Mouse (Mus musculus): ENCODE data around the gene Kcnh1. TPM values are rescaled to one million over a fixed set of nuclear protein-coding genes. Genes with fewer than 3 reads are reported as not detected.

Gene Kcnh1
- polyA plus RNA-seq, 1 experiment from 2014 or later: 0.38 TPM

DNA sequence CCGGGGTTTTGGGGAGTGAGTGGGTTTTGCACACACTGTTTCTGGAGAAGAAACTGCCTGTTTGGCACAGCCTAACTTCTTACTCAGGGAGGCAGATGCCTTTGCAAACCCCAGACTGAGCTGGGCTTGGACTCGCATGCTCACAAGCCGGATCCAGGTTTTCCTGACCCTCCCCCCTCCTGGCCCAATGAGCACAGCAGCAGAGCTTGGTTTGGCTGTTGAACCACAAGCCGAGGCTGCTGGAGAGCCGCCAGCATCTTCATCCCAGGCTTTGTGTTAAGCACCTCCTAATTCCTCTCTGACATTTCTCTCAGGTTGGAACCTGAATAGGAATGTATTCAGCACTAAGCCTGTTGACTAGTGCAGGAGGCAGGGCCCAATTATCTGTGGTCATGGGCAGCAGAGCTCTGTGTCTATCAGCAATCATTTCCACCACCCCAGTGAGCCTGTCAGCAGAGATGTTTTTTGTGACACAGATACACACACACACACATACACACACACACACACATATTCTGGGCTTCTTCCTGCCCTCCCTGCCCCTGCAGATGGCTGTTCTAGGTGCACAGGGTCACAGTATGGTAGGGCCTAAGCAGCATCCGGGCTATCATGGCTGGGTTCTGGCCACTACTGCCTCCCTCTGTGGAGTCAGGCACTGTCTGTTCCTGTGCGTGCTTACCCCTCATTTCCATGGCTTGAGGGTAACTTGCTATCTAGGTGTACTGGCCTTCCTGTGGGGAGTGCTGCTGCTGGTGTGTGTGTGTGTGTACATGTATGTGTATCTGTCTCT is 254.3 kb downstream of the Kcnh1 start:
- Histone ChIP-seq H3K4me2 (ENCODE audit: low read depth, low read length) (no peak overlapping the region), H3K27me3 (ENCODE audit: control insufficient read depth, insufficient read depth, low read length) (no peaks in the 10 kb centered on the region), H3K9ac (replicated peaks; ENCODE audit: low read length) (no peak overlapping the region), H3K4me3 (ENCODE audit: low read depth, low read length) (no peak overlapping the region), H3K9me3 (replicated peaks; ENCODE audit: control insufficient read depth, low read length) (no peaks in the 10 kb centered on the region), H3K27ac (replicated peaks; ENCODE audit: low read depth, low read length) (no peak overlapping the region), H3K4me1 (ENCODE audit: control insufficient read depth, insufficient read depth, low read length) (no peaks in the 10 kb centered on the region), H3K36me3 (replicated peaks; ENCODE audit: control insufficient read depth, insufficient read depth, low read depth, low read length) (no peaks in the 10 kb centered on the region)
- ATAC-seq (replicated peaks; ENCODE audit: insufficient number of reproducible peaks, low FRiP score, low TSS enrichment, low read depth): peak; percentile 60
- DNase-seq (ENCODE audit: low spot score): peak; percentile 54
- 54% methylated on average over 7 of the region's 7 CpGs for WGBS

DNA sequence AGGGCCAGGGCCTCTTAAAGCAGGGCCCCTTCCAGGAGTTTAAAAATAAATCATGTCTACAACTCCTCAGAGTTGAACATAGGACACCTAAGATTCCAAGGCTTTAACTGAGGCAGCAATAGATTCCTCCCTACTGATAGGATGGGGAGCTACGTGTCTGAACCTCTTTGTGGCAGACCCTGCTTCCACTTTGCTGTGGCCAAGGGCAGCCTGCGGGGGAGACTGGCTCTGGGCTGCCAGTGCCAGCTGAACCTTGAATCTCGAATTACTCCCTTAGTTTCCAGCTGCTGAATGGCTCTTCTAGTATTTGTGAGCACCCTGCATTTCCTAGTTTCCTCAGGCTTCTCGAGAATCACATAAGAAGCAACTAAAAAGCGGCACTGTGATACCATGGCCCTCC is 255.6 kb downstream of the Kcnh1 start:
- no peaks in the 10 kb centered on the region for H3K4me1 ChIP-seq (ENCODE audit: control insufficient read depth, insufficient read depth, low read length)
- no peak overlapping the region for H3K4me2 ChIP-seq (ENCODE audit: low read depth, low read length)
- no peak overlapping the region for H3K9ac ChIP-seq (replicated peaks; ENCODE audit: low read length)
- H3K27me3 ChIP-seq (ENCODE audit: control insufficient read depth, insufficient read depth, low read length): no peaks in the 10 kb centered on the region
- DNase-seq (ENCODE audit: low spot score) (no peak), ATAC-seq (replicated peaks; ENCODE audit: insufficient number of reproducible peaks, low FRiP score, low TSS enrichment, low read depth) (no peak)
- WGBS: 66% methylated on average over 5 of the region's 5 CpGs
- H3K9me3 ChIP-seq (replicated peaks; ENCODE audit: control insufficient read depth, low read length): no peaks in the 10 kb centered on the region
- H3K4me3 ChIP-seq (ENCODE audit: low read depth, low read length): no peak overlapping the region
- no peak overlapping the region for H3K27ac ChIP-seq (replicated peaks; ENCODE audit: low read depth, low read length)
- H3K36me3 ChIP-seq (replicated peaks; ENCODE audit: control insufficient read depth, insufficient read depth, low read depth, low read length): no peaks in the 10 kb centered on the region

DNA sequence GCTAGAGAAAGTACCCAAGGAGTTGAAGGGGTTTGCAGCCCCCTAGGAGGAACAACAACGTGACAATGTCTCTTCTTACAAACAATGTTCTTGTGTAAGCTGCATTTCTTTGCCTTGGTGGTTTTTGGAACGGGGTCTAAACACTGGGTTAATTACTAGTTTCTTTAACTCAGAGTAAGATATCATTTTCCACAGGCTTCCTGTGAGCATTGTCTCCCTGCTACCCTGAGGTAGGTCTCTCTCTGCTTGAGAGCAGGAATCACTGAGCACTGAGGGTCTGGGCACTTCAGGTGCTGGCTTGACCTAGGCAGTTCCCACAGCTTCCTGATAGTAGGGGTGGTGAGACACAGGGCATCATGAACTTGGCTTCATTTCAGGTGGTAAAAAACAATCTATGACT is 257.1 kb downstream of the Kcnh1 start:
- Histone ChIP-seq H3K4me3 (ENCODE audit: low read depth, low read length) (no peak overlapping the region), H3K4me1 (ENCODE audit: control insufficient read depth, insufficient read depth, low read length) (no peaks in the 10 kb centered on the region), H3K9ac (replicated peaks; ENCODE audit: low read length) (no peak overlapping the region), H3K9me3 (replicated peaks; ENCODE audit: control insufficient read depth, low read length) (no peaks in the 10 kb centered on the region), H3K36me3 (replicated peaks; ENCODE audit: control insufficient read depth, insufficient read depth, low read depth, low read length) (no peaks in the 10 kb centered on the region), H3K27me3 (ENCODE audit: control insufficient read depth, insufficient read depth, low read length) (no peaks in the 10 kb centered on the region), H3K4me2 (ENCODE audit: low read depth, low read length) (no peak overlapping the region), H3K27ac (replicated peaks; ENCODE audit: low read depth, low read length) (no peak overlapping the region)
- ATAC-seq (replicated peaks; ENCODE audit: insufficient number of reproducible peaks, low FRiP score, low TSS enrichment, low read depth): no peak
- DNase-seq (ENCODE audit: low spot score): no peak
- WGBS: 47% methylated on average over 2 of the region's 2 CpGs

DNA sequence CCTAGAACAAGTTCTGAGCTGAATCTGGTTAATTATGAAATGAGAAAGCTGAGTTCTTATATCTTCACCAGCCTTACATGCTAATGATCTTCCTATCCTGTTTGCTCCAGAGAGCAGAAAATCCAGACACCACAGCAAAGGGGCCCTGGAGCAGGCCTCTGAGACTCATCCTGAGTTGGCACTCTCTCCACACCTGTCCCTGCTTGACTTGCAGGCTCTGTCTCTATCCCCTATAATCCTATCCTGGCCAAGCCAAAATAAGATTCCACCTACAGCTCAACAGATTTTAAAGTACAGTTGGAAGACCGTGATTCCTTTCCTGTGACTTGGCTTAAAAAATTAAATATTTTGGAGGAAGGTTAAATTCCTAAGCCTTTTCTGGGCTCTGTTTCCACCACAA is 257.9 kb downstream of the Kcnh1 start:
- H3K4me2 ChIP-seq (ENCODE audit: low read depth, low read length): no peak overlapping the region
- ATAC-seq (replicated peaks; ENCODE audit: insufficient number of reproducible peaks, low FRiP score, low TSS enrichment, low read depth): no peak
- H3K9me3 ChIP-seq (replicated peaks; ENCODE audit: control insufficient read depth, low read length): no peaks in the 10 kb centered on the region
- H3K27ac ChIP-seq (replicated peaks; ENCODE audit: low read depth, low read length): no peak overlapping the region
- 95% methylated on average over 1 of the region's 1 CpGs for WGBS
- H3K4me1 ChIP-seq (ENCODE audit: control insufficient read depth, insufficient read depth, low read length): no peaks in the 10 kb centered on the region
- DNase-seq (ENCODE audit: low spot score): no peak
- no peaks in the 10 kb centered on the region for H3K27me3 ChIP-seq (ENCODE audit: control insufficient read depth, insufficient read depth, low read length)
- H3K4me3 ChIP-seq (ENCODE audit: low read depth, low read length): no peak overlapping the region
- no peak overlapping the region for H3K9ac ChIP-seq (replicated peaks; ENCODE audit: low read length)
- H3K36me3 ChIP-seq (replicated peaks; ENCODE audit: control insufficient read depth, insufficient read depth, low read depth, low read length): no peaks in the 10 kb centered on the region

DNA sequence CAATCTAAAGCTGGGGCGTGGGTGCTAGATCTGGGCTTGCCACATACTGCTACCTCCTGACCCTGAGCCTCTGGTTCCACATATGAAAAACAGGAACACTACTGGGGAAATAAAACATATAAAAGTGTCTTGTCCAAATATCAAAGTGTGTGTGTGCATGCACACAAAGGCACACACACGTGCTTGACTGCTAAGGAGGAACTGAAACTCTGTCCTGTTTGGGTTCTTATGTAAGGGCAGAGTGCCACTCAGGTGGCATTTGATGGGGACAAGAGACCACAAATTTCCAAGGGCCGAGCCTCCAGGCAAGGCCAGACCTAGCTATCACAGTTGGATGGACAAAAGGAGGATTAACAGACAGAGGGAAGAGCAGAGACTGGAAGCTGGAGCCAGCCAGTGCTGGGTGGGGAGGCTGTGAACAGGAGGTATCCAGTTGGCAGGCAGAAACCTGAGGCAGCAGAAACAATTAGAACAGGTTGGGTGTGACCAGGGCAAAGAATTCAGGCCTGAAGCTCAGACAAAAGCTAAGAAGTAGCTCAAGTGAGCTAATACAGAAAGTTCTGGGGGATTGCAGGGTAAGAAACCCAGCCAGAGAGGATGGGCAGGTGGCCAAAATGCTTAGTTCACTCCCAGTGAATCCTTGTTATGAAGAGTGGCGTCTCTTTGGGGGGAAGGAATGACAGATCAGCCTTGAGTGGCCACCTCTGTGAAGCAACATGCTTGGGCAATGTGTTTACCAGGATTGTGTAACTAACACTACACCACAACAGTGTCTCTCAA is 259.2 kb downstream of the Kcnh1 start:
- DNase-seq (ENCODE audit: low spot score) (no peak), ATAC-seq (replicated peaks; ENCODE audit: insufficient number of reproducible peaks, low FRiP score, low TSS enrichment, low read depth) (no peak)
- no peak overlapping the region for H3K4me2 ChIP-seq (ENCODE audit: low read depth, low read length)
- no peaks in the 10 kb centered on the region for H3K4me1 ChIP-seq (ENCODE audit: control insufficient read depth, insufficient read depth, low read length)
- H3K27me3 ChIP-seq (ENCODE audit: control insufficient read depth, insufficient read depth, low read length): no peaks in the 10 kb centered on the region
- H3K4me3 ChIP-seq (ENCODE audit: low read depth, low read length): no peak overlapping the region
- no peaks in the 10 kb centered on the region for H3K9me3 ChIP-seq (replicated peaks; ENCODE audit: control insufficient read depth, low read length)
- H3K36me3 ChIP-seq (replicated peaks; ENCODE audit: control insufficient read depth, insufficient read depth, low read depth, low read length): no peaks in the 10 kb centered on the region
- no peak overlapping the region for H3K9ac ChIP-seq (replicated peaks; ENCODE audit: low read length)
- H3K27ac ChIP-seq (replicated peaks; ENCODE audit: low read depth, low read length): no peak overlapping the region
- WGBS: 62% methylated on average over 4 of the region's 4 CpGs

DNA sequence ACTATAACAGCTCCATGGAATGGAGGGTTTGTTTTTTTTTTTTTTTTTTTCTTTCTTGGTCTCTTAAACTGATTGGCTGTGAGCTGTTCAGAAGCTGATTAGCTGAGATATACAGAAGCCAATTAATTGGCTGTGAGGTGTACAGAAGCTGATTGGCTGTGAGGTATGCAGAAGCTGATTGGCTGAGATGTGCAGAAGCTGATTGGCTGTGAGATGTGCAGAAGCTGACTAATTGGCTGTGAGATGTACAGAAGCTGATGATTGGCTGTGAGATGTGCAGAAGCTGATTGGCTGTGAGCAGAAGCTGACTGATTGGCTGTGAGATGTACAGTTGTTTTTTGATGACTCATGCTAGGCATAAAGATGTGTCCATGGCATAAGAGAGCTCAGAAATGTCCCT is 259.9 kb downstream of the Kcnh1 start:
- Histone ChIP-seq H3K4me1 (ENCODE audit: control insufficient read depth, insufficient read depth, low read length) (no peaks in the 10 kb centered on the region), H3K4me3 (ENCODE audit: low read depth, low read length) (no peak overlapping the region), H3K27ac (replicated peaks; ENCODE audit: low read depth, low read length) (no peak overlapping the region), H3K4me2 (ENCODE audit: low read depth, low read length) (no peak overlapping the region), H3K9ac (replicated peaks; ENCODE audit: low read length) (no peak overlapping the region), H3K27me3 (ENCODE audit: control insufficient read depth, insufficient read depth, low read length) (no peaks in the 10 kb centered on the region), H3K9me3 (replicated peaks; ENCODE audit: control insufficient read depth, low read length) (no peaks in the 10 kb centered on the region), H3K36me3 (replicated peaks; ENCODE audit: control insufficient read depth, insufficient read depth, low read depth, low read length) (no peaks in the 10 kb centered on the region)
- DNase-seq (ENCODE audit: low spot score) (no peak), ATAC-seq (replicated peaks; ENCODE audit: insufficient number of reproducible peaks, low FRiP score, low TSS enrichment, low read depth) (no peak)

DNA sequence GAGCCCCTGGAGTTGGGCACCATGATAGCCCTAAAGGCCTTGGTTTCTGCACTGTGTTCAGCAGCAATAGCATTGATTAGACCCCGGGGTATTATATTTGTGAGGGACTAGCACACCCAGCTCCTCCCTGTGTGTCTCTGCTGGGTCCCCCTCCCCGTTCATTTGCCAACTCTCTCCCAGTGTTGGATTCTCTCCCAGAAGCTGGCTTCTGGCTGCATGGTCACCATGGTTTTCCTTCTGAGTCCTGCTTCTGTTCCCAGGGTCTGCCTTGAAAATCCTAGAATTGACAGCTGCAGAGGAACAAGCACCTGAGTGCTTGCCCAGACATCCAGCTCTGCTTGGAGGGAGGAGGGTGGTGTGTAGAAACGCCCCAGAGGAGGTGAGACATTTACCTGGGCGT is 261.1 kb downstream of the Kcnh1 start:
- Histone ChIP-seq H3K9me3 (replicated peaks; ENCODE audit: control insufficient read depth, low read length) (no peaks in the 10 kb centered on the region), H3K4me2 (ENCODE audit: low read depth, low read length) (no peak overlapping the region), H3K27ac (replicated peaks; ENCODE audit: low read depth, low read length) (no peak overlapping the region), H3K27me3 (ENCODE audit: control insufficient read depth, insufficient read depth, low read length) (no peaks in the 10 kb centered on the region), H3K36me3 (replicated peaks; ENCODE audit: control insufficient read depth, insufficient read depth, low read depth, low read length) (no peaks in the 10 kb centered on the region), H3K4me3 (ENCODE audit: low read depth, low read length) (no peak overlapping the region), H3K4me1 (ENCODE audit: control insufficient read depth, insufficient read depth, low read length) (no peaks in the 10 kb centered on the region), H3K9ac (replicated peaks; ENCODE audit: low read length) (no peak overlapping the region)
- 75% methylated on average over 4 of the region's 4 CpGs for WGBS
- DNase-seq (ENCODE audit: low spot score): no peak
- no peak for ATAC-seq (replicated peaks; ENCODE audit: insufficient number of reproducible peaks, low FRiP score, low TSS enrichment, low read depth)

DNA sequence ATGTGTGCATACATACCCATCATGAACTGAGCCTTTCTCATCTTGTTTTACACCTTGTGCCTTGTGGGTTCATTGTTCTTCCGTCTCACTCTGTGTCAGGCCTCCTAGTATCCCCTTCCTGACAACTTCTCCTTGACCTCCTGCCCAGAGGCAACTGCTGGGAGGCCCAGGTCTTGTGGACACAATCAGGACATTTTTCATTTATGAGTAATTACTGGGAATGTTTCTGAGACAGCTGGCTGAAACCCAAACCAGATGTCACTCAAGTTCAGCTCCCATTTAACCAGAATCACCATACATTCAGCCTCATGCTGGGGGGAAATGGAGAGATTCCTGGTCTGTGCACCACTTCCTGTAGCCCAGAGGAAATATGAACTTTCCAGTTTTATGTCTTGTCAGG is 263.9 kb downstream of the Kcnh1 start:
- Histone ChIP-seq H3K36me3 (replicated peaks; ENCODE audit: control insufficient read depth, insufficient read depth, low read depth, low read length) (no peaks in the 10 kb centered on the region), H3K4me3 (ENCODE audit: low read depth, low read length) (no peak overlapping the region), H3K9me3 (replicated peaks; ENCODE audit: control insufficient read depth, low read length) (no peaks in the 10 kb centered on the region), H3K27ac (replicated peaks; ENCODE audit: low read depth, low read length) (no peak overlapping the region), H3K4me2 (ENCODE audit: low read depth, low read length) (no peak overlapping the region), H3K27me3 (ENCODE audit: control insufficient read depth, insufficient read depth, low read length) (no peaks in the 10 kb centered on the region), H3K9ac (replicated peaks; ENCODE audit: low read length) (no peak overlapping the region), H3K4me1 (ENCODE audit: control insufficient read depth, insufficient read depth, low read length) (no peaks in the 10 kb centered on the region)
- 26% methylated on average over 1 of the region's 1 CpGs for WGBS
- peak; percentile 24 for DNase-seq (ENCODE audit: low spot score)
- no peak for ATAC-seq (replicated peaks; ENCODE audit: insufficient number of reproducible peaks, low FRiP score, low TSS enrichment, low read depth)
